Mouse (Mus musculus): ENCODE measurements around the gene Hephl1.

Hephl1 gene

DNA sequence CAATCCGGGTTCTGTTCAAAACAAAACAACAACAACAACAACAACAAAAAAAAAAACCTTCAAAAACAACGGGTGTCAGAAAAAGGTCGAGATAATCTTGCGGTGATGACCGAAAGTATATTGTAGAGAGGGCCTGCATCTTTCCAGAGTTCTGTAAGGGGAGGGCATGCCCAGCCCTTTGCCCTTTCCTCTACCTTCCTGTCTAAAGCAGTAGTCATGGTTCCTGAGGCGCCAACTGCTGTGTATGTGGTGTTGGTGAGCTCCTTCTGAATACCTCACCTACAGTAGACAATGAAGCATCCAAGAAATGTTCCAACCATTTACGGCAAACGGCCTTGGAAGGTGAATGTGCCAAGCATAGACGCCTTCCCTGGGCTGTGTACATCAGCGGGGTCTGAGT lies 66.2 kb downstream of the Hephl1 start:
- no peak for DNase-seq

DNA sequence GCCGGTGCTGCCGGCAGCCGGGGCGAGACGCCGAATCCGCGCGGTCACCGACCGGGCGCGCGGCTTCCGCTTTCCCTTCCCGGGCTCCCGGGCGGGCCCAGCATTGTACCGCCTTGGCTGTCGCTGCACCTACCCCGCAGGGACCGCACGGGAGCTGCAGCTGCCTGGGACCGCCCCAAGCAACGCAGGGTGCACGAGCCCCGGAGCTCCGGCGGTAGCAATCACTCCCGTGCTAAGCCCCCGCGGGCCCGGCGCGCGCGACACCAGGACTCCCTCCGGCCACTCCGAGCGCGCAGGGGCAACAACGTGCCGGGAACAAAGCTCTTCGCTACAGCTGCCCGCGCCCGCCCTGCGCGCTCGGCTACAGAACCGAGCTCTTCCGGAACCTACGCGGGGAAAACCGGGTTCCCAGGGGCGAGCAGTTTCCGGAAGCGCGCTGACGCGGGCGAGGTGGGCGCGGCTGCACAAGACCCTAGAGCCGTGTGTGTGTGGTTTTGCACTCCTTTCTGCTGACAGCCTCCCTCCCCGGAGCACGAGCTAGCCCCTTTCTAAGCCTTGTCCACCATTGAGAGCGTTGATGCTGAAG lies 66.7 kb downstream of the Hephl1 start, which contains the start of gene Panx1:
Panx1 (minus strand) TSS at position 395 of the 586 bp plus-strand sequence.
- peak; percentile 62 to 66 for DNase-seq

DNA sequence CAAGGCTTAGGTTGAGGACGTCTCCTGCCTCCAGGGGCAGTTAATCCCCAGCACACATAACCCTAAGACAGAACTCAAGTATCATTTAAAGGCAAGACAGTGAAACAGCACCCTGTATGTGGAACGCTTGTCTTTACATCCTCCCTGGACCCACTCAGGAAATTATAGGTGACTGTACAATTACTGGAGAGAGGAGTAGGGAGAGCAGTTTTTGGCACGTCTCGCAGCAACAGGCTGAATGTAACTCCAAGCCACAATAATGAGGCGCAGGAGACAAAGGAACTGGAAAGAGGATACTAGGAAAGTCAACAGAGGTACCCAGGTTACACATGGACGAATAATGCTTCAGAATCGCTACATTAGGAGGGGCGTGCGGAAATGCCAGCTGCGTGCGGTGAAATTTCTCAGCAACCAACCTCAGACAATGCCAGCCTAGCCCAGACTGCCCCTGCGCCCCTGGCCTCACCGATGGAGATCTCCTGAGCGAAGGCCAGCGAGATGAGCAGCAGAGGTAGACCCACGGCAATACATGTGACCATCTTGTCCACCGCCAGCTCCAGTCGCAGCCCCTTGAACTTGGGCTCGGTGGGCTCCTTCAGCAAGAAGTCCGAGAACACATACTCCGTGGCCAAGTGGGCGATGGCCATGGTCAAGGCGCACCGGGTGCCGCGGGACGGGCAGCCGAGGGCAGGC lies 67.4 kb downstream of the Hephl1 start:
- no peak for DNase-seq

DNA sequence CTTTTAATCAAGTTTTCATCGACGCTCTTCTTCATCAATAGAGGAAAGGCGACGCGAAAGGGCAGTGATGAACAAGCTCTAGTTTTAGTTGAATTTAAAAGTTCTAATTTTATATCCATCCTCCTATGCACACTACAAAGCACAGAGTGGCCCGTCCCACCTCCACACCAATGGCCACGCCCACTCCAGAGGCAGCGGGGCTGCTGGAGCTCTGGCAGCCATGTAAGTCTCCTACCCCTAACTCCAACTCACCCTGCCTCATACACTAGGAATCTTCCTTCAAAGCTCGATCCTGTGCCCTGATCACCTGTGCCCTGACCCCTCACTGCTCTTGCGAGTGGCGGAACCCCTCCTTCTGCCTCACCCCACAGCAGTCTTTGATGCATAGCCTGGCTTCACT lies 70.4 kb downstream of the Hephl1 start:
- no peak for DNase-seq

DNA sequence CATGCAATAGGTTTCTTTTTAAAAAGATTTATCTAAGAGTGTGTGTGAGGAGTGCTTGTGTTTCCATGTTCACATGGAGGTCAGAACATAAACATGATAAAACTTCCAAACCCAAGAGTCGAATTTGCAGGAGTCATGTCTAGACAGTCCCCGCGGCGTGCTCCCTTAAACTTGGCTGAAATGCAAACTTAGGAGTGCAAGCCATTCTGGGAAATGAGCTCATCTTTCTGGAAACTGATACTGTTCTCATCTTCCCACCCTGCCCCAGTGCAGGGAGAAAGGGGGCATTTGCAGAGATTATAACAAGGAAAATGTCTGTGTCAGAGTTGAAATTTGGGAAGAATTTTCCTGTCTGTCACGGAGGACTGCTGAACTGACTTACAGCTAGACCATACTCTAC lies 72.1 kb downstream of the Hephl1 start:
- DNase-seq = no peak

DNA sequence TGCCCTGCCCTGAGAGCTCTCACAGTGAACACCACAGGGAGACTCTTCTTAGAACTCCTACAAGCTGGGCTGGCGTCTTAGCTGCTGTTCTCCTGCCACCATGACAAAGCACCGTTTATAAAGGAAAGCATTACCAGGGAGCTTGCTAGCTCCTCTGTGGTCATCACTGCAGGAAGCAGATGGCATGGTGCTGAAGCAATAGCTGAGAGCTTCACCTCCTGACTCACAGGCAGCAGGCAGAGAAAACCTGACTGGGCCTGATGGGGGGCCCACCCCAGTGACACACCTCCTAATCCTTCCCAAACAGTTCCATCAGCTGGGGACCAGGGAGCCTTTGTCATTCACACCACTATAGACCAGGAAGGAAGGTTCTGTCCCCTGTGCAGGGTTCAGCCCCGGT lies 74.2 kb downstream of the Hephl1 start:
- no peak for DNase-seq

DNA sequence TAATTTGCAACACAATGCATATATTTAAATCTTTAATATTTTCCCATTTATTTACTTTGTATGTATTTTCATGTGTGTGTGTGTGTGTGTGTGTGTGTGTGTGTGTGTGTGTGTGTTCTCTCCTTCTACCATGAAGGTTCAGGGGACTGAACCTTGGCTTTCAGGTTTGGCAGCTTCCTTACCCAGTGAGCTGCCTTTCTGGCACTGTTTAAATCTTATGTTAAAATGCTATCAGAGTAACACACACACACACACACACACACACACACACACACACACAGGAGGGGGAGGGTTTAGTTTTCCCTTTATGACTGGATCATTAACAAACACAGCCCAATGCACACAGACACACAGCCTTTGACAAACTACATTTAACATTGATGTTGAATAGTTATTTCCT lies 74.7 kb downstream of the Hephl1 start:
- DNase-seq = no peak

DNA sequence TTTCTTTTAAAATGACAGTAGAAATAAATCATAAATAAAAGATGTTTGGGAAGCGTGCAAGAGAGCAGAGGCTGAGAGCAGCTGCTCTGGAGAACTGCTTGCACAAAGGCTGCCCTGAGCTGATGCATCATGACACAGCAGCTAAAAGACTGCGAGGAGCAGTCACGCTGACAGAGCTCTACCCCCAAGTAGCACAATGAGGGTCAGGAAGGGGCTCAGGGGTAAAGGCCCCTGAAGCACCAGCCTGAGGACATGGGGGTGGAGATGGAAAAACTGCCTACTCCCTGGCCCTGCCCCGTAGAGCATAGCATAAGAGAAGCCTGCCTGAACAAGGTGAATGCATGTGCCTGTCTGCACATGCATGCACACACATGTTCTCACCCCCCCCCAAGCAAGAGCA lies 75.1 kb downstream of the Hephl1 start:
- DNase-seq = no peak

DNA sequence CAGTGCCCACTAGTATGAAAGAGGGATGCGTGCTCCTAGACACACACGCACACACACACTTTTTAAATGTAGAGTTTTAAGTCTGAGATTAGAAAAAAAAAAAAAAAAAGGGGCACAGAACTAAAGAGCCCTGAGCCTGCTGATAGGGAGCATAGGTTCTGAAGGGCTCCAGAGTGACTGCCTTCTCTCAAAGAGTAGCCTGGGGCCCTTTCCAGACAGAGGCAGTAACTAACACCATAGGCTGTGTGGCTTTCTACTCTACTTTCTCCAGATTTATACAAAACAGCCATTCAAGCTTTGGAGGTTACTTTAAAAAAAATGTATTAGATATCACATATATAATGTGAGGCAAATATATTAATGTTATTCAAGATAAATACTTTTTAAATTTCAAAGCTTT lies 75.5 kb downstream of the Hephl1 start:
- no peak for DNase-seq

DNA sequence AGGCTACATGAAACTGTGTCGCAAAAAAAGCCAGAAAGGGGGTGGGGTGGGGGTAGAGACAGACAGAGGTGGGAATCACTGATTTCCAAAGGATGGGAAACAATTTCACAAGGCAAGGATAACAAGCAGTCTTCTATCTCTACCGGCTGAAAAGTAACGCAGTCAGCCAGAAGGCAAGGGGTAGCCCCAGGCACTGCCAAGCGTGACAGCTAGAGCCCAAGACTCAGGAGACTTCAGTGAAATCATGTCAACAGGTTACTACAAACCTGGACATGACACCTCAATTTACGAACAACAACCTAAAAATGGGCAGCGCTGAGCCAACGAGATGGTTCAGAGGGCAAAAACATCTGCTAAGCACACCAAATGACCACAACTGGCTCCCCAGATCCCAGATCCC lies 75.9 kb downstream of the Hephl1 start:
- no peak for DNase-seq

DNA sequence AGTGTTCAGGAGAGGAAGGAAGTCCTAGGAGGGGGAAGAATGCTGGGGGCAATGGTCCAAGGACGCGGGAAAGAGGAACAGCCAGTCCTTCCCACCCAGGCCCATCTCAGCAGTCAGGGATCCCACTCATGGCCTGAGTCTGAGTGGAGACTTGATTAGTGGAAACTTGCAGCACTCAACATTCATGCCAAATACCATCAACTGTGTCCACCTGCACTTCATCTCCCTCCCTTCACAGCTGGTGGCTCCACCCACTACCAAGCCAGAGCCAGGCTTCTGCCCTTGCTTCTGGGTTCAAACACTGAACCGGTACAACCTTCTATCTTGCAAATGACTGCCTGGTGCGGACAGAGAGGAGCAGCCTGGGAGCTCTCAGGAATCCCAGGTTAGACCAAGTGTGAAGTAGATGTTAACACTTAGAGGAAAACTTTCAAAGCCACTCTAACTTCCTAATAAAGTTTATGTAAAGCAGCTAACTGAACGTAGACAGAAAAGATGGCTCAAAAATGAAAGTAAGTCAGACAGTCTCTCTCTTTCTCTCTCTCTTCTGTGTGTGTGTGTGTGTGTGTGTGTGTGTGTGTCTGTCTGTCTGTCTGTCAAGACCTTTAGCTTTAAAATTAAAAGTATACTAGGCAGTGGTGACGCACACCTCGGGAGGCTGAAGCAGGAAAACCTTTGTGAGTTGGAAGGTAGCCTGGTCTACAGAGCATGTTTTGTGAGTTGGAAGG lies 77.2 kb downstream of the Hephl1 start:
- peak; percentile 67 to 73 for DNase-seq

DNA sequence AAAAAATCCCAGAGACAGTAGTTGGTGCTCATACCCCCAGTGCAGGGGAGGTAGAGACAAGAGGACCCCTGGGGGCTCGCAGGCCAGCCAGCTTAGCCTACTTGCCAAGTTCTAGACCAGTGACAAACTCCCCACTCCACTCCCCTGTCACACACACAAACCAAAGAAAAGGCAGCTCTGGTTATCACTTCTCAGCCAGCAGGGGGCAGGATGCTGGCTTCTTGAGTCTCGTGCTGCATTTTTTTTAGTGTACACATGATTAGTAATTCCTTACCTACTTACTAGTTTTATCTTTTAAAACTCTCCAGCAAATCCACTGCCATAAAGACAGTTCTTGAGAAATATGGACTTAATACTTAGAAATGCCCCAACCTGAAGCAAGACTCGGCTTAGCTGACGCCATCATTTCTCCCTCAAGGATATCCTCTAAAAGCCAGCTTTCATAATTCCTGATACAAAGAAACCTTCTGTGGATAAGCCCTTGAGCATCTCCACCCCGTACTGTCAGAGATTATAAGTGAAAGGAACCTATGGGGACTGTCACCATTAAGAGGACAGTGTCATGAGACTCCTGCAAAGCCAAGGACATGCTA lies 78.2 kb downstream of the Hephl1 start:
- peak in 1 of 2 experiments; percentile 25 for DNase-seq

DNA sequence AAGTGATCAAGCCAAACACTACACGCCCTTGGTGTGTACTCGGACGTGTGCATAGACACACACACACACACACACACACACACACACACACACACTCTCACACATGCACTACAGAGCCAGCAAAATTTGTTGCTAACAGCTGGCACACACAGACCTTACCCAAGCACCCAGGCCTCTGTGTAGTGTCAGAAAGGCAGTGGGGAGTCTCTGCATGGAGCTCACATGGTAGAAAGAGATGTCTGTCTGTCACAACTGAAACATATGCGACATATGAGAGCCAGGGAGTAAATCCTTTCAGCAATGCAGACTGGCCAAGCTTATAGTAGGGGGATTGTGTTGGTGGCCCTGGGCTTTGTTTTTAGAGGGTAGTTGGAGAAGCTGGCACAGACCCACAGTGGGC lies 79.1 kb downstream of the Hephl1 start:
- DNase-seq = no peak

DNA sequence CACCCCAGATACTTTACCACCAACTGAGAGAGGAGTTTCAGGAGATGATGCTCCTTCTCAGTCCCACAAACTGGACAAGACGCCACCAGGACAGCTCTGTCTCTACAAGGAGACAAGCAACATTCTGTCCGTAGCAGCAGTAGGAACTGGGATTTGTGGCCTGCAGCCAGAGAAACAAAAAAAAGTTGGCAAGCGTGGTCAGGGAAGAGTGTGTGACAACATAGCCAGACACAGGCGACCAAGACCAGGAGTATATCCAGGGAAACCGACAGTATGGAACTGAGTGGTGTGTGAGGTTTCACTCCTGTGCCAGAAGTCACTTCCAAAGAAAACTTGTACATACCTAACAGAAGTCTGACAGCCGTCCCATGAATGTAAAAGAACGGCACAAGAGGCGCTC lies 81.1 kb downstream of the Hephl1 start:
- DNase-seq = peak; percentile 29 to 43

DNA sequence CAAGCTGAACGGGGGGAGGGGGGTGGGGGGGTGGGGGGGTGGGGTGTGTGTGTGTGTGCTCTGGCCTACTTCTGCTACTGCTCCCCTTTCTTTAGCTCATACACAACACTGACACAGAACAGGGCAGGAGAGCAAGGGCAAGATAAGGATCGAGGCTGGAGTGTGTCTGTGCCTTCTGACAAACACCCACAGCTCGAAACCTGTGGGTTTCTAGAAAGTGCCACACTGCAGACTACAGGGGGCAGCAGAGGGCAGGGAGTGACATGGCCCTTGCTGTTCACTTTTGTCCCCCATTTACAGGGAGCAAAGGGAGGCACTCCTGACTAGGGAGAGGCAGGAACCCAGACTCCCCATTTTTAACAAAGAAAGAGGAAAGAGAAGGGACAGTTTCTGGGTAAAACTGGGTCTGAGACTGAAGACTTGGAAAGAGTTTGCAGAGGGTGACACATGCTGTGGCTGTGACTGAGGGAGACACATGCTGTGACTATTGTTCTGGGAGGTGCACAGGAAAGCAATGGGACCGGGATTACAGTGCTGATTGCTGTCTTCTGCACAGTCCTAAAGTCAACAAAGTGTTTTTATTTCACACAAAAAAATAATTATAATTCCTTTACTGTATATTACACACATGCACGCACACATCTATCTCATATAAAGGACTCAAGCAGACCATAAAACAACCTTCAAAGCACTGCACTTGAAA lies 82.7 kb downstream of the Hephl1 start:
- DNase-seq = peak; percentile 31 to 54

DNA sequence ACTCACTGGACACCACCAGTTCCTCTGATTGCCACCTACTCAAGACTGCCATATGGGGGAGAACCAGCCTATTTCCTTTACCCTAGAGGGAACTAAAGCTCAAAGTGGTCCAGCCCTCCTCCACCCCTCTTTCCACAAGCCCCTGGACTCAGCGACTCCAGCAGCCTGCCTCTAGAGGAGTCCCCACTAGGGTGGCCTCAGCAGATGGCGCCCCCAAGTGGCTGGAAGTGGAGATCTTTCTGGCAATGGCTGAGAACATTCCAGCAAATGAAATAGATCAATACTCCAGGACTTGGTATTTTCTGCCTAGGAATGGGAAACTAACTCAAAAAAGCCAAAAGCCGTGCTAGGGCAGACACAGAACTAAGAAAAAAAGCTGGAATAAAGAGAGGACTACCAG lies 84.2 kb downstream of the Hephl1 start:
- no peak for DNase-seq

DNA sequence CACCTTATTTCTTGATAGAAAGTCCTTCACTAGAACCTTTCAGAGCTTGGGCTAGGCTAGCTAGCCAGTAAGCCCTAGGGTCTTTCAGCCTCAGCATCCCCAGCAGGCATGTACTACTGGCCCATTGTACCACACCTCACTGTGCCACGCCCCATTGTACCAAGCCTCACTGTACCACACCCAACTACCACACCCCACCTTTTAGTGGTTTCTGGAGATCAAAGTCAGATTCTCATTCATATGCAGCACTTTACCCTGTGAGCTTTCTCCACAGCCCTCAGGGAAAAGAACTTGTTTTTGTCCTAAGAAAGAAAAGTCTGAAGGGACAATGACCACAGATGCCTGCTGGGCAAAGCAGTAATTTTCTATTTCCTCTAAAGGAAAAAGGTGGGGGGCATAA lies 88.9 kb downstream of the Hephl1 start:
- no peak for DNase-seq

DNA sequence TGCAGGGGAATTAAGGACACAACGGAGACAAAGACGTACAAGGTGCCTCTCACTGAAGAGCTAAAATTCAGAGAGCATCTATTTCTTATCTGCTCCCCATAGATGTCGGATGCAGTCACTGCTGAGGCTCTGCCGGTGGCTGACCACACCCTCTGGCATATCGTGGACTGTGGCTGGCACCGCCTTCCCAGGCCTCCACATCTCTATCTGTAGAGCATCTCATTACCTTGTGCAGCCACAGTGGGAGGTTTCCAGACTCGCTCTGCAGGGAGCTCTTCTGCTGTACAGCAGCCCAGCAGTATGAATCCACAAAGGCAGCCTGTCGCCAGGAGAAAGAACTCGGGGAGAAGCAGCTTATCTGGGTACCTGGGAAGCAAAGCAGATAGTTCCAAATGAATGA lies 90.8 kb downstream of the Hephl1 start:
- no peak for DNase-seq

DNA sequence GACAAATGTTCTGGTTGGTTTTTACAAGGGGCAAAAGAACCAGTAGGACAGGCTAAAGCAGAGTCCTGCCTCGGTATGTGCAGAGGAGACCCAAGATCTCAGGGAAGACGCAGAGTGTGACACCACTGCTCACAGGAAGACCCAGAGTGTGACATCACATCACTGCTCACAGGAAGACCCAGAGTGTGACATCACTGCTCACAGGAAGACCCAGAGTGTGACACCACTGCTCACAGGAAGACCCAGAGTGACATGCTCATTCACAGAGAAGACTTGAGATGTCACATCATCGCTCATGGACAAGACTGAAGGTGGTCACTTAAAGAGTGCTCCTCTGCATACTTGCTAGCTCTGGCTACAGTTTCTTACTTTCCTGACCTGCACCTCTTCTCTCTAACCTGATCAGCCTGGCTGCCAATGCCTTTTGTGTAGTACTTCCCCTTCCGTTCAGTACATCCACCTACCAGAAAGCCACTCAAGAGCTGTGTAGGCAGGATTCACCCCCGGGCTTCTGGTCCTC lies 91.3 kb downstream of the Hephl1 start:
- DNase-seq = no peak

DNA sequence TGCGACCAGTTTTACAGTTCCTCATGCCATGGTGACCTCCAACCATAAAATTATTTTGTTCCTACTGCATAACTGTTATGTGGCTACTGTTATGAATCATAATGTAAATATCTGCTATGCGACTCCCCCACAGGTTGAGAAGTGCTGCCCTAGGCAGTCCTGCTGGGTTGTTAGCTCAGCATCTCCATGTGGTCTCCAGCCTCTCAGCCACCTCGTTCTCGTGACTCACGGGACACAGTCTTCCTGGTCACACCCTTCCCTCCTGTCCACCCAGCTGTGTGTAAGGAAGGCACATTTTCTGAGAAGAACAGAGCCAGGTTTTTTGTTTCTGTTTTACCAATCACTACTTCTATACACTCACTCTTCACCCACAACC lies 93.2 kb downstream of the Hephl1 start:
- no peak for DNase-seq

DNA sequence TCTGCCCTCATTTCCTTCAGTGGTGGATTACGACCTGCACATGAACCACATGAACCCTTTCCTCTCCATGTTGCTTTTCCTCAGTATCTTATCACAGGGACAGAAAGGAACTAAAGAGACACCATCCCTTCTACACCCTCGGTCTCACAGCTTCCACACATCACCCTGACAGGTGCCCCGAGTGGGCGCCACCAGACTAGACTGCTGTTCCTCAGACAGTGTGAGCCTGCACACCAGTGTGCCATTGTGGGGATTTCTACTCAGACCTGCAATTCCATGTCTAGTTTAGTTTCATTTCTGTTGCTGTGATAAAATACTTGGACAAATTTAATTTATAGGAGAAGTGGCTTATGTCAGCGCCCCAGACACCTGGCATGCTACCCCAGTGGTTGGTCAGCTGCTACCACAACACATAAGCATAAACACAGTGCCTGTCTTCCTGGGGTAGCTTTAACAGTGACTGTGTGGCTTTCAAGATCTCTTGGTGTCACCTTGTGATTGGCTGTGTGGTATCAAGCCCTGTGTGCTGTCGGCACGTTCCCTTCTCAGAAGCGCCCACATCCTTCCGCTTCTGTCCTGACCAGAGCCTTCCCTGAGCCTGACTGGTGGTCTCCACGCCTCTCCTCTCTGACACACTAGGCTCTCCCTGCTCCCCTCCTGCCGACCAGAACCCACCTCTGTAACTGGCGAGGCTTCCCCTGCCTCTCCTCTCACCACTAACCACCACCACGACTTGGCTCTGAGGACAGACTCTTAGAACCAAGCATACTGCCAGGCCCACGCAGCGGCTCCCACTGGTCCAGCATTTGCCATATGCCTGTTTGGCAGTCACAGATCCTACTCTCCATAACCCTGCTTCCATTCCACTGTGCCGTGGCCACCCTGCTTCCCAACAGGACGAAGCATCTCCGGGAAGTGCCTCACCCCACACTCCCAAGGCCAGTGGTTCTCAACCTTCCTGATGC lies 93.8 kb downstream of the Hephl1 start:
- DNase-seq = peak in 1 of 2 experiments; percentile 7
